Mouse (Mus musculus) T-helper 2 cell (primary cell): ENCODE results near the gene Trp73.

Source experiments
- in situ Hi-C: fragments of 300-600 bp; cut with MboI, MseI; formaldehyde crosslinking; loops from one replicate; pipeline ENCODE4 v1.15.1; 2025; ENCODE audit warnings: high pct_unique_total_duplicates

Gene Trp73

GRCm38 (mm10) chr4:154140182-154140212 is at the start of gene Trp73:
Trp73 (minus strand) TSS chr4:154140208.
- in situ Hi-C loops, result loop anchor here (5.0 kb wide), 1 partner anchor 1983 kb away; the partner anchor contains the start of gene Hes2

- in situ Hi-C loops, result no loop called here
These were observed 48.9 kb upstream of the Trp73 start for GRCm38 (mm10) chr4:154188948-154189347.

- in situ Hi-C loops, result no loop called here
These were observed 46.1 kb upstream of the Trp73 start for GRCm38 (mm10) chr4:154186002-154186537.

- in situ Hi-C loops, result no loop called here
These were observed 45.0 kb upstream of the Trp73 start for GRCm38 (mm10) chr4:154185001-154185400.

GRCm38 (mm10) chr4:154183566-154183965 is 43.6 kb upstream of the Trp73 start:
- in situ Hi-C loops, result no loop called here

GRCm38 (mm10) chr4:154181001-154181400 is 41.0 kb upstream of the Trp73 start:
- in situ Hi-C loops, result no loop called here

GRCm38 (mm10) chr4:154177257-154177656 is 37.2 kb upstream of the Trp73 start:
- in situ Hi-C loops, result no loop called here

GRCm38 (mm10) chr4:154171931-154172604 is 32.1 kb upstream of the Trp73 start:
- in situ Hi-C loops, result no loop called here

GRCm38 (mm10) chr4:154171151-154171930 is 31.3 kb upstream of the Trp73 start:
- in situ Hi-C loops, result no loop called here

- in situ Hi-C loops, result no loop called here
These were observed 30.6 kb upstream of the Trp73 start, which contains the start of gene Megf6 for GRCm38 (mm10) chr4:154170506-154171150. Megf6 (plus strand) TSS chr4:154170730.

- in situ Hi-C loops, result no loop called here
These were observed 30.0 kb upstream of the Trp73 start for GRCm38 (mm10) chr4:154170021-154170420.

- in situ Hi-C loops, result loop anchor here (5.0 kb wide), 1 partner anchor 40 kb away; no protein-coding TSS in a partner anchor
These were observed 27.0 kb upstream of the Trp73 start for GRCm38 (mm10) chr4:154167053-154167452.

GRCm38 (mm10) chr4:154163296-154163695 is 23.3 kb upstream of the Trp73 start:
- in situ Hi-C loops, result no loop called here

GRCm38 (mm10) chr4:154160538-154161390 is 20.8 kb upstream of the Trp73 start, which contains the start of gene Tprgl:
Tprgl (minus strand) TSS chr4:154160666.
- in situ Hi-C loops, result no loop called here

- in situ Hi-C loops, result no loop called here
These were observed 20.0 kb upstream of the Trp73 start for GRCm38 (mm10) chr4:154159961-154160537.

- in situ Hi-C loops, result no loop called here
These were observed 19.0 kb upstream of the Trp73 start for GRCm38 (mm10) chr4:154159002-154159401.

- in situ Hi-C loops, result no loop called here
These were observed 18.1 kb upstream of the Trp73 start for GRCm38 (mm10) chr4:154157970-154158662.

GRCm38 (mm10) chr4:154156050-154156449 is 16.0 kb upstream of the Trp73 start:
- in situ Hi-C loops, result no loop called here

- in situ Hi-C loops, result no loop called here
These were observed 14.1 kb upstream of the Trp73 start for GRCm38 (mm10) chr4:154154104-154154503.

- in situ Hi-C loops, result no loop called here
These were observed 6.3 kb upstream of the Trp73 start for GRCm38 (mm10) chr4:154146342-154146741.

- in situ Hi-C loops, result loop anchor here (5.0 kb wide), 1 partner anchor 1987 kb away; the partner anchor contains the start of gene Hes2
These were observed 4.7 kb upstream of the Trp73 start for GRCm38 (mm10) chr4:154144712-154145111.
